Mouse (Mus musculus): ENCODE measurements around the gene Rita1. TPM values are rescaled to one million over a fixed set of nuclear protein-coding genes. Genes with fewer than 3 reads are reported as not detected.

Rita1 gene
- total and polyA plus RNA-seq, 3 experiments = 18.1 to 22.1 TPM; not detected in 1

GRCm38 (mm10) chr5:120634860-120635259 is 22.5 kb upstream of the Rita1 start:
- Histone ChIP-seq H3K4me3 (ENCODE audit: control insufficient read depth in 1 of 2, insufficient read depth in 1 of 2, low read depth in 2 of 2, low read length in 2 of 2) (no peak overlapping the region), H3K79me2 (ENCODE audit: control insufficient read depth, insufficient read depth, low read length, poor library complexity) (no peaks in the 10 kb centered on the region), H3K27me3 (ENCODE audit: control insufficient read depth in 1 of 2, insufficient read depth in 2 of 2, low read length in 2 of 2) (no peaks in the 10 kb centered on the region; a peak in 1 of 4 replicates), H3K27ac (ENCODE audit: control insufficient read depth, low read depth, low read length) (no peak overlapping the region), H3K4me1 (ENCODE audit: control insufficient read depth in 1 of 2, insufficient read depth in 2 of 2, low read length in 2 of 2) (no peaks in the 10 kb centered on the region), H3K9me3 (replicated peaks; ENCODE audit: insufficient read depth, low read length) (no peaks in the 10 kb centered on the region), H3K36me3 (ENCODE audit: control insufficient read depth in 1 of 2, insufficient read depth in 2 of 2, low read length in 2 of 2) (no peaks in the 10 kb centered on the region), H3K9ac (ENCODE audit: control insufficient read depth, low read depth, low read length, poor library complexity, severe bottlenecking) (no peak overlapping the region)
- TF ChIP-seq MYB (IDR thresholded peaks at IDR 0.05; ENCODE audit: low read depth, low read length) (no peak), SMC3 (IDR thresholded peaks at IDR 0.05; ENCODE audit: low read depth, low read length) (no peak), JUND (IDR thresholded peaks at IDR 0.05; ENCODE audit: low read depth, low read length) (no peak), BHLHE40 (IDR thresholded peaks at IDR 0.05; ENCODE audit: borderline replicate concordance, low read depth, low read length) (no peak), TAL1 (IDR thresholded peaks at IDR 0.05; ENCODE audit: low read length) (no peak), USF1 (IDR thresholded peaks at IDR 0.05; ENCODE audit: low read depth, low read length) (no peak), E2F4 (IDR thresholded peaks at IDR 0.05; ENCODE audit: borderline replicate concordance, low read depth, low read length) (no peak), HCFC1 (IDR thresholded peaks at IDR 0.05; ENCODE audit: low read depth, low read length) (no peak), ZMIZ1 (IDR thresholded peaks at IDR 0.05; ENCODE audit: low read depth, low read length) (no peak), RCOR1 (IDR thresholded peaks at IDR 0.05; ENCODE audit: low read depth, low read length) (no peak), MAX (IDR thresholded peaks at IDR 0.05; ENCODE audit: low read length) (no peak), RAD21 (IDR thresholded peaks at IDR 0.05; ENCODE audit: low read depth, low read length) (no peak), ZNF384 (IDR thresholded peaks at IDR 0.05; ENCODE audit: low read depth, low read length) (no peak), SIN3A (IDR thresholded peaks at IDR 0.05; ENCODE audit: low read length) (no peak), TCF12 (IDR thresholded peaks at IDR 0.05; ENCODE audit: low read depth, low read length) (no peak), USF2 (IDR thresholded peaks at IDR 0.05; ENCODE audit: borderline replicate concordance in 1 of 2, insufficient read depth in 1 of 2, low read depth in 1 of 2, low read length in 2 of 2) (no peak)
- DNase-seq (ENCODE audit: low read depth, low spot score) = no peak

- Histone ChIP-seq H3K27me3 (ENCODE audit: control insufficient read depth in 1 of 2, insufficient read depth in 2 of 2, low read length in 2 of 2) (no peaks in the 10 kb centered on the region; a peak in 1 of 4 replicates), H3K27ac (ENCODE audit: control insufficient read depth, low read depth, low read length) (no peak within 1 kb of the TSS)
These were observed 21.7 kb upstream of the Rita1 start, which contains the start of gene Cfap73 for GRCm38 (mm10) chr5:120634131-120634530. Gene Cfap73, minus strand, starts transcription at chr5:120634235.

More at GRCm38 (mm10) chr5:120634131-120634530, 21.7 kb upstream of the Rita1 start, which contains the start of gene Cfap73:
- TF ChIP-seq MAFK (IDR thresholded peaks at IDR 0.05; ENCODE audit: borderline replicate concordance, low read depth, low read length) (no peak), MXI1 (IDR thresholded peaks at IDR 0.05; ENCODE audit: low read depth, low read length) (no peak), ELF1 (IDR thresholded peaks at IDR 0.05; ENCODE audit: low read depth, low read length) (no peak), ZKSCAN1 (IDR thresholded peaks at IDR 0.05; ENCODE audit: low read depth, low read length) (no peak), GABPA (IDR thresholded peaks at IDR 0.05; ENCODE audit: low read depth, low read length) (no peak), POLR2AphosphoS2 (IDR thresholded peaks at IDR 0.05; ENCODE audit: low read length) (no peak), KAT2A (conservative IDR thresholded peaks at IDR 0.05; ENCODE audit: low read depth, low read length) (no peak), E2F4 (IDR thresholded peaks at IDR 0.05; ENCODE audit: borderline replicate concordance, low read depth, low read length) (no peak), NELFE (IDR thresholded peaks at IDR 0.05; ENCODE audit: low read depth, low read length) (no peak)
- no peak for DNase-seq (ENCODE audit: low read depth, low spot score)
- Histone ChIP-seq H3K4me3 (ENCODE audit: control insufficient read depth in 1 of 2, insufficient read depth in 1 of 2, low read depth in 2 of 2, low read length in 2 of 2) (no peak within 1 kb of the TSS), H3K79me2 (ENCODE audit: control insufficient read depth, insufficient read depth, low read length, poor library complexity) (no peaks in the 10 kb centered on the region), H3K36me3 (ENCODE audit: control insufficient read depth in 1 of 2, insufficient read depth in 2 of 2, low read length in 2 of 2) (no peaks in the 10 kb centered on the region), H3K9me3 (replicated peaks; ENCODE audit: insufficient read depth, low read length) (no peaks in the 10 kb centered on the region), H3K4me1 (ENCODE audit: control insufficient read depth in 1 of 2, insufficient read depth in 2 of 2, low read length in 2 of 2) (no peaks in the 10 kb centered on the region), H3K9ac (ENCODE audit: control insufficient read depth, low read depth, low read length, poor library complexity, severe bottlenecking) (no peak within 1 kb of the TSS)
